Mouse (Mus musculus): ENCODE results near the gene Ttyh2.

DNA sequence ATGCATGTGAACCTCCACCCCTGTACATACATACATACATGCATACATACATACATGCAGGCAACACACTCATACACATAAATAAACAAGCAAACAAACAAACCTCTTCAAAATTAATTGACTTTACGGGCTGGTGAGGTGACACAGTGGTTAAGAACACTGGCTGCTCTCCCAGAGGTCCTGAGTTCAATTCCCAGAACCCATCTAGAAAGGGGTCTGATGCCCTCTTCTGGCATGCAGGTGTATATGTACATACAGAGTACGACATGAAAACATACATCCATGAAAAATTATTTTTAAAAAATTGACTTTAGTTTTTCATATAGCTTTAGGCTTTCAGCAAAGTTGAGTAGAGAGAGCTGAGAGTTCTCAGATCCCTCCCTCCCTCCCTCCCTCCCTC lies 60.9 kb downstream of the Ttyh2 start:
- no peak for TF ChIP-seq CTCF (IDR thresholded peaks at IDR 0.05; ENCODE audit: borderline replicate concordance, insufficient read depth, low read depth, low read length)
- TF ChIP-seq POLR2A (IDR thresholded peaks at IDR 0.05; ENCODE audit: borderline replicate concordance, insufficient read depth, low read length) = no peak

All from cerebellum, adult 2 months (tissue).